28 mouse cellular contexts compared by ENCODE assay signal in the genomic region with DNA sequence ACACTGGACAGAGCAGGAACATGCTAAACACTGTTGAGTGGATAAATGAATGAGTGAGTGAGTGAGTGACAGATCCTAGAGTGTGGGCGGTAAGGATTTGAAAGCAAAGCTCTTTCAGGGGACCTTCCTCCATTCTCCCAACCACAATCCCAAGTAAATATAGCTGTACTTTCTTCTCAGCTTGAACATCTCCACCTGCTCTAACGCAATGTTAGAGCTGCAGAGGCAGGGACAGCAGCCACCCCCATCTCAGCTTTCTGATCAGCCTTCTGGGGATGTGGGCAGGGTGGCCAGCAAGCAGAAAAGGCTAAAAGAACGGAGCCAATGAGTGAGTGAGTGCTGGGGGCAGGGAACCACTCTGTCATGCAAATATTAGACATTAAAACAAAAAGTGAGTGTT. TPM values are rescaled to one million over a fixed set of nuclear protein-coding genes. Genes with fewer than 3 reads are reported as not detected.
DNase-seq lines count a peak whose midpoint lies in the region; ATAC-seq and TF ChIP-seq lines count a peak whose summit lies in the region.
"Had no signal": no experiment of that assay in that cellular context is flagged by ENCODE, and none has a peak within 500 bp of the region (broad histone marks: within the 10 kb centered on the region; RNA-seq: fewer than 3 reads in every experiment).

No protein-coding gene starts in this region.

- no peak for TF ChIP-seq CTCF in thymus, adult 2 months (IDR thresholded peaks at IDR 0.05; ENCODE audit: borderline replicate concordance, control insufficient read depth, extremely low read depth, insufficient read depth, low read length, poor library complexity)

- no peaks in the 10 kb centered on the region for H3K36me3 ChIP-seq in thymus, adult 2 months (ENCODE audit: control insufficient read depth, insufficient read depth, low read length)
- H3K36me3 ChIP-seq: G1E had no signal

- no peak overlapping the region for H3K27ac ChIP-seq in thymus, adult 2 months (ENCODE audit: control insufficient read depth, insufficient read depth, low read length)

- no peaks in the 10 kb centered on the region for H3K27me3 ChIP-seq in thymus, adult 2 months (ENCODE audit: control insufficient read depth, insufficient read depth, low read length)
- H3K27me3 ChIP-seq: CH12.LX, Patski had no signal

- H3K4me1 ChIP-seq in thymus, adult 2 months (replicated peaks; ENCODE audit: control insufficient read depth, insufficient read depth, low read length), result no peaks in the 10 kb centered on the region

- peak; percentile 86 for ATAC-seq in frontal cortex, adult (ENCODE audit: low TSS enrichment)
- ATAC-seq: activated CD4-positive, CD25-positive, alpha-beta regulatory T cell, adult 4 months; CD4-positive, CD25-positive, alpha-beta regulatory T cell, adult 4 months; Patski had no signal

- no peak overlapping the region for H3K4me3 ChIP-seq in thymus, adult 2 months (ENCODE audit: control insufficient read depth, insufficient read depth, low read length)

- TF ChIP-seq POLR2A in thymus, adult 2 months (IDR thresholded peaks at IDR 0.05; ENCODE audit: control insufficient read depth, extremely low read depth, insufficient read depth, low read length, poor library complexity), result no peak

- 96% methylated on average over 3 of the region's 3 CpGs for WGBS in thymus, adult 2 months

- DNase-seq in frontal cortex, postnatal 10 days (ENCODE audit: low spot score in 2 of 2), result no peak
- peak; percentile 17 for DNase-seq in heart, adult 11 months
- no peak for DNase-seq in heart, adult 8-10 months (ENCODE audit: low spot score)
- DNase-seq in brain, adult 2 months (ENCODE audit: low read depth, low spot score), result peak; percentile 57
- peak; percentile 29 for DNase-seq in telencephalon, adult 2 months (ENCODE audit: low read depth, low spot score)
- DNase-seq in thymus, adult 2 months, result no peak
- no peak for DNase-seq in urinary bladder, postnatal 10 days (ENCODE audit: low spot score)
- DNase-seq: adrenal gland, adult 2 months; adrenal gland, adult 8-10 months; adrenal gland, postnatal 10 days; adrenal gland, postnatal 14 days; adrenal gland, postnatal 25 days; adrenal gland, postnatal 36 days; B cell, adult 2 months; cerebellum, adult 11 months; cerebellum, adult 11-12 months; cerebellum, adult 18-20 months had no signal

RNA-seq across cellular contexts. Expression of a gene that starts 38.0 kb away (rescaled TPM):
- 1 to 10 TPM in 1 of 4 experiments, under 1 TPM in 3; 0.57 to 1.4 (median 0.74) TPM for total RNA-seq in heart, adult 8-10 months (2022)
- 1.3 and 1.5 TPM in 2 replicates for polyA plus RNA-seq in thymus, adult 2 months (2012; rRNA removed)
- total RNA-seq: MEL had no signal
- polyA plus RNA-seq: activated CD4-positive, CD25-positive, alpha-beta regulatory T cell, adult 4 months; C2C12; G1E had no signal

RNA-seq across cellular contexts. Expression of a gene that starts 38.9 kb away (rescaled TPM):
- 1 to 10 TPM; 2.4 to 3.1 (median 2.6) TPM for total RNA-seq in heart, adult 8-10 months (2022)
- 0.74 and 0.80 TPM in 2 replicates for polyA plus RNA-seq in thymus, adult 2 months (2012; rRNA removed)

RNA-seq across cellular contexts. Expression of a gene that starts 50.3 kb away (rescaled TPM):
- not detected for total RNA-seq in heart, adult 8-10 months (2022)
- not detected in 2 replicates for polyA plus RNA-seq in thymus, adult 2 months (2012; rRNA removed)
- total RNA-seq: adrenal gland, adult 18-20 months; adrenal gland, adult 2 months; adrenal gland, postnatal 10 days; adrenal gland, postnatal 14 days; adrenal gland, postnatal 25 days; adrenal gland, postnatal 36 days; adrenal gland, postnatal 4 days; MEL had no signal
- polyA plus RNA-seq: adrenal gland, adult 2 months; brain, embryonic 14.5 days; C2C12; CD4-positive, CD25-positive, alpha-beta regulatory T cell, adult 4 months; G1E; Patski had no signal

Comparison
In these comparisons a context has a peak if more than half of its experiments do, and no peak if none do; other contexts are left out.
1. DNase-seq: peak in heart, adult 11 months (single experiment), brain, adult 2 months (single experiment) and telencephalon, adult 2 months (single experiment); none in frontal cortex, postnatal 10 days (0 of 2), heart, adult 8-10 months (single experiment), thymus, adult 2 months (single experiment) and urinary bladder, postnatal 10 days (single experiment).